Mouse (Mus musculus) 3134 (cell line): Measurements from ENCODE around the gene Ank3.

Experiments used
- DNase-seq: peaks from one replicate; pipeline ENCODE4 v3.0.0-alpha.2; 2011; ENCODE audit warnings: low spot score; ENCODE audit not compliant: insufficient read length; ENCODE audit errors: extremely low read depth

Ank3 gene

DNA sequence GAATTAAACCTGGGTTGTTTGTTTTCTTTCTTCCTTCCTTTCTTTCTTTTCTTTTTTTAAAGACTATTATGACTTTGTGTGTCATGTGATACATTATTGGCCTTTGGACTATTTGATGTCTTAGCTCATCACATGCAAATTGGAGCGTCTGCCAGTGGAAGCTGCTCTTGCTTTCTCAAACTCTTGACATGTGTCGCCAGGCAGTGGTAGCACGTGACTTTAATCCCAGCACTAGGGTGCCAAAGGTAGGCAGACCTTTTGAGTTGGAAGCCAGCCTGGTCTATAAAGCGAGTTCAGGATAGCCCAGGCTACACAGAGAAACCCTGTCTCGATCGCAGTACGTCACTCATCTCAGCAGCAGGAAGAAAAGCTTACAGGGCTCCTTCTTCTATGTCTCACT is 542.4 kb downstream of the Ank3 start:
- DNase-seq: no peak

GRCm38 (mm10) chr10:69944845-69945244 is 546.3 kb downstream of the Ank3 start:
- DNase-seq: no peak

- no peak for DNase-seq
These were observed 547.3 kb downstream of the Ank3 start for GRCm38 (mm10) chr10:69945870-69946269.

DNA sequence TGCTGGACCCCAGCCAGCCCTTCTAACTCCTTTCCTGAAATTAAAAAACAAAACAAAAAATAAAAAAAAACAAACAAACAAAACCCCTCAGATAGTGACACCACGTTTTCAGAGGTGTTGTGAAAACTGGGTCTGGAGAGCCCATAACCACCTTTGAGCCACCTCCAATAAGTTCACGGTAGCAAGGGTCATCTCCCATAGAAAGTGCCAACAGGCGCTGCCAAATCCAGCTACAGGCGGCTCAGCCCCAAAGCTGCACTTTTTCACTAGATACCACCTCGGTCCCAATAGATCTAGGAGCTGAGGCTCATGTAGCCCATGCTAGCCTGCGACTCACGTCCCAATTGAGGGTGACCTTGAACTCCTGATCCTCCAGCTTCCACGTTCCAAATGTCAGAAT is 547.7 kb downstream of the Ank3 start:
- no peak for DNase-seq

GRCm38 (mm10) chr10:69947093-69947492 is 548.5 kb downstream of the Ank3 start:
- DNase-seq: no peak

GRCm38 (mm10) chr10:69950236-69950918 is 551.8 kb downstream of the Ank3 start:
- no peak for DNase-seq

- no peak for DNase-seq
These were observed 552.3 kb downstream of the Ank3 start for GRCm38 (mm10) chr10:69950919-69951236.

DNA sequence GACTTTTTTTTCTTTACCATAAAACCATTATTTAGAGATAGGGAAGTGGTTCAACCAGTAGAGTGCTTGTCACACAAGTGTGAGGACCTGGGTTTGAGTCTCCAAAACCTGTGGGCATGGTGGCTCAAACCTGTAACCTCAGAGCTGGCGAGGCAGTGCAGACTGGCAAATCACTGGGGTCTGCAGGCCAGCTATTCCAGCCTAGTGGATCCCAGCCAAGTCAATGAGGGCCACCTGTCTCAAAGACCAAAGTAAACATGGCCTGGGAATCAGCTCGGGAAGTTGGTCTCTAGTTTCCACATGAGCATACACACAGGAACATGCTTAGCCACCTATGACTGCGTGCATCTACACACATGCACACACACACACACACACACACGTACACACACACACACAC is 552.9 kb downstream of the Ank3 start:
- no peak for DNase-seq

- no peak for DNase-seq
These were observed 553.7 kb downstream of the Ank3 start for GRCm38 (mm10) chr10:69952316-69952715.

DNA sequence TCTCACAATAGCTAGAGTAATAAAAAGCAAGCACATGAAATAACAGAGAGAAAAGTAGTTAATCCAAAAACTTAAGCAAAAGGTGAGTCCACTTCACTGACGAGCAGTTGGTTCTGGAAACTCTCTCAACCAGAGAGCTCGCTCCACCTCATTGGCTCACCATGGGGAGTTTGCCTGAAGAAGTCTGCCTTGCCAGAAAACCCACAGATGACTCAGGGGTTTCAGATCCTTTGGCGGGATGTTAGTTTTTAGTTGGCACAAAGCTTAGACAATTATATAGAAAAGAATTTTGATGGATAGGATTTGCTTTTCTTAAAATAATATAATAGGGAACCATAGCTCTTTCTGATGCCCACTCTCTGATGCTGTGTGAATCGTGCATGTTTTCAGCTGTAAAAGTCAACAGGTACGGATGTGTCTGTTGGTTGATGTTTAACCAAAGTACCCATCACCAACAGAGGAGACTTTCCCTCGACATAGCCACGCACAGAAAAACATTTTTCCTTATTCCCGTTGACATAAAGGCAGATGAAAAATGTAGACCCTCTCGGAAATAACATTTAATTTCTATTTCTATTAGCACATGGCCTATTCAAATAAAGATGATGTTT is 556.2 kb downstream of the Ank3 start:
- DNase-seq: peak; percentile 11

- DNase-seq: no peak
These were observed 563.7 kb downstream of the Ank3 start for GRCm38 (mm10) chr10:69962226-69962625.

- DNase-seq: no peak
These were observed 564.4 kb downstream of the Ank3 start for GRCm38 (mm10) chr10:69962976-69963375.

GRCm38 (mm10) chr10:69964611-69965010 is 566.0 kb downstream of the Ank3 start:
- no peak for DNase-seq

GRCm38 (mm10) chr10:69965085-69965484 is 566.5 kb downstream of the Ank3 start:
- DNase-seq: no peak

DNA sequence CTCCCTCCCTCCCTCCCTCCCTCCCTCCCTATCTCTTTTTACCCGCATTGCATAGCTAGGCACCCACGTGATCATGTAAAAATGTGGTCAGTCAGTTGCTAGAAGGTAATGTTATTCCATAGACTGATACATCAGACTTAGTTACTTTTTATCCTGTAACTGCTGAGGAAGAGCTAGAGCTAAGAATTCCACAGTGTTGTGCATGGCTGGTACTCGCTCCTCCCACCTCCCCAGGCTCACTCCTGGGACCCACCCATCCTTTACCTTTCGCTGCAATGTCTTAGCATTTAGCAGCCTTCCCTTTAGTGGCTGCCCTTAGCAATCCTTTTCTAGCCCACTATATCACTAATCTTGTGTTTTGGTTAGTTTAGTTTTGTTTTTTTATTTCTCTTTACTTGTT is 569.4 kb downstream of the Ank3 start:
- DNase-seq: no peak

DNA sequence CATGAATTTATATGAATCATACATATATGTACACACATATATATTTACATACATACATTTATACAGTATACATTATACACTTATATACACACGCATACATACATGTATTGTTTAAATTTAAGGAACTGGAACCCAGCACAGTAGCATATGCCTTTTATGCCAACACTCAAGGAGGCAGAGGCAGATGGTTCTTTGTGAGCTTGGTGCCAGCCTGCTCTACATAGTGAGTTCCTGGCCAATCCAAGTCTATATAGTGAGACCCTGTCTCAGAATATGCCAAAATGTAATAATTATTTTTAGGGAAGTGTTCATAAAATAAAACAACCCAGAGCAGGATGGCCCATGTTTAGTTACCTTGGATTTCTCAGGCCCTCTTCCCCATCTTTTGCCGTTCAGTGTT is 581.1 kb downstream of the Ank3 start:
- DNase-seq: no peak

DNA sequence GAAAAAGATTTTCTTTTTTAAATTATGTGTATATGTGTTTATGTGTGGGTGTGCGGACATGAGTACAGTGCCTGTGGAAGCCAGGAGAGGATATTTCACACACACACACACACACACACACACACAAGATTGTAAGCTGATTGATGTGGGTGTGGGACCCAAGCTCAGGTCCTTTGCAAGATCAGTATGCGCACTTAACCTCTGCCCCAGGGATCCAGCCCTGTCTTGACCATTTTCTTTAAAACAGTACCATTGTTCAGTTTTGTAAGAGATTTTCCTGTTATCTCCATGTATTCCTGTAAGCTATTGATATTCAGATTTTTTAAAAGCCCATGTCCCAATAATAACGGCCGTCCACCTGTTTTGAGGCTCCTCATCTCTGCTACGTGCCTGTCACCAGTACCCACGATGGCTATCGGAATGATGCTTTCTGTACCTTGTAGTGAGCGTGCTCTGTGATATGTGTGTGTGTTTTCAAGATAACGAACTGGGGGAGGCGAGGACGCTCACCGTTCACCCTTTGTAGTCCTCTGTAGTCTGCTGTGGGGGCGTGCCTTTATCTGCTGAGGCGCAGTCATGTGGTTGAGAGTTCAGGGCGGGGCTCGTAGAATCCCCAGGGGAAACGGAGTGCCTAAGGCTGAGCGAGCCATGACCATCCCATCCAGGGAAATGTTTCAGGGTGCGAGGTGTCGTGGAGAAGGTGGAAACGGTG is 583.0 kb downstream of the Ank3 start:
- no peak for DNase-seq

DNA sequence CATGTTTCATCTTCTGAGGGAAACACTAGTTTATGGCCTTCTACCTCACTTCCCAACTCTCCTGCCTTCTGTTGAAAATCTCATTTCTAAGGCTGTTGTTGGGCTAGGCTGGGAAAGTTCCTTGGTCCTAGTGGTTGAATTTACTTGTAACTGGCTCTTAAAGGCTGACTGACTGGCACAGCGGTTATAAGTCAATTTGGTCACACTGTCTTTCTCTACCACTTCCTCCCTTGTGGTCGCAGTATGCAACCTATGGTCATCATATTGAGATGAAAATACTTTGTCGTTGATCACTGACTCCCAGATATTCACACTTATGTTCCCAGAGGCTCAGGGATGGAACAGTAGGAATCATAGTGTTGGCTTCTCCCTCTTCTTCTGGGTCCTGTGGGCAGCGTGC is 584.1 kb downstream of the Ank3 start:
- DNase-seq: no peak

DNA sequence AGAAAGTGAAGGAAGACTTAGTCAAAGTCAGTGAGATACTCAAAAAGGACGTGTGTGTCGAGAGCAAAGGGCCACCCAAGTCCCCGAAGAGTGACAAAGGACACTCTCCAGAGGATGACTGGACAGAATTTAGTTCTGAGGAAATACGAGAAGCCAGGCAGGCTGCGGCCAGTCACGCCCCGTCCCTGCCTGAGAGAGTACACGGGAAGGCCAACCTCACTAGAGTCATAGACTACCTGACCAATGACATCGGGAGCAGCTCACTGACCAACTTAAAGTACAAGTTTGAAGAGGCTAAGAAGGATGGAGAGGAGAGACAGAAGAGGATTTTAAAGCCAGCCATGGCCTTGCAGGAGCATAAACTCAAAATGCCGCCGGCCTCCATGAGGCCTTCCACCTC is 588.9 kb downstream of the Ank3 start:
- DNase-seq: no peak

GRCm38 (mm10) chr10:69997082-69997481 is 598.5 kb downstream of the Ank3 start:
- DNase-seq: no peak

GRCm38 (mm10) chr10:70004058-70004457 is 605.5 kb downstream of the Ank3 start:
- DNase-seq: no peak

- no peak for DNase-seq
These were observed 606.3 kb downstream of the Ank3 start for GRCm38 (mm10) chr10:70004831-70005230.
